Mouse (Mus musculus) kidney, embryonic 14.5 days (tissue): ENCODE data around the gene Pde8a. TPM values are rescaled to one million over a fixed set of nuclear protein-coding genes. Genes with fewer than 3 reads are reported as not detected.

Source experiments
- polyA plus RNA-seq: library from polyadenylated mRNA; unstranded; fragments of >200 nt; fragmentation: Nextera tagmentation; extraction: Ambion mirVana; gene quantifications from 2 replicates; pipeline ENCODE4 v1.2.1, GENCODE M21; 2014

The Pde8a gene
- polyA plus RNA-seq, 1 experiment from 2014 or later: 7.6 TPM

Other genes starting within 250 kb of the Pde8a start
- 9.1 and 16.1 TPM in 2 replicates for gene Zfp592, start 219.9 kb upstream of the Pde8a start, polyA plus RNA-seq
- gene Alpk3, start 156.0 kb upstream of the Pde8a start, polyA plus RNA-seq: 0.13 and 0.34 TPM in 2 replicates
- gene Slc28a1, start 98.8 kb upstream of the Pde8a start, polyA plus RNA-seq: 0.41 TPM in 1 of 2 replicates, not detected in the other
- gene Rps17, start 131.7 kb downstream of the Pde8a start, polyA plus RNA-seq: 1,503 and 2,103 TPM in 2 replicates
- 0.64 and 1.6 TPM in 2 replicates for gene Cpeb1, start 241.9 kb downstream of the Pde8a start, polyA plus RNA-seq